Comparison of ENCODE assay signal across 8 mouse cellular contexts in genomic region chr2:120245421-120246016, GRCm38 (mm10). TPM values are rescaled to one million over a fixed set of nuclear protein-coding genes. Genes with fewer than 3 reads are reported as not detected.
A peak's percentile ranks its signal among the peaks of the same experiment; 100 is the strongest.
DNase-seq lines count a peak whose midpoint lies in the region; ATAC-seq lines count a peak whose summit lies in the region.

No protein-coding gene starts in this region.

- peak overlapping the region; percentile 27 for H3K4me3 ChIP-seq in lung, embryonic 15.5 days
- H3K4me3 ChIP-seq in hindbrain, embryonic 15.5 days = peak overlapping the region; percentile 42
- peak overlapping the region; percentile 51 for H3K4me3 ChIP-seq in midbrain, embryonic 16.5 days (ENCODE audit: low read depth, low read length)

- DNase-seq in adrenal gland, postnatal 36 days = peak; percentile 35
- DNase-seq in adrenal gland, postnatal 4 days (ENCODE audit: low spot score in 2 of 2) = no peak
- DNase-seq in lung, adult 18-20 months = no peak
- DNase-seq in thymus, postnatal 36 days = no peak
- DNase-seq in left cerebral cortex, postnatal 10 days (ENCODE audit: extremely low spot score in 1 of 2, low spot score in 2 of 2) = no peak

- H3K4me2 ChIP-seq in lung, embryonic 15.5 days = peak overlapping the region; percentile 60
- H3K4me2 ChIP-seq in hindbrain, embryonic 15.5 days = peak overlapping the region; percentile 66
- H3K4me2 ChIP-seq in midbrain, embryonic 16.5 days (ENCODE audit: low read length) = peak overlapping the region; percentile 79

- no peaks in the 10 kb centered on the region for H3K36me3 ChIP-seq in lung, embryonic 15.5 days
- H3K36me3 ChIP-seq in hindbrain, embryonic 15.5 days = no peaks in the 10 kb centered on the region
- no peaks in the 10 kb centered on the region for H3K36me3 ChIP-seq in midbrain, embryonic 16.5 days (ENCODE audit: control insufficient read depth, insufficient read depth, low read length)

- 0 out of 2 replicates have a peak, but pooled peaks cover 2% of the 10 kb centered on the region for H3K4me1 ChIP-seq in lung, embryonic 15.5 days
- peaks cover 16% of the 10 kb centered on the region for H3K4me1 ChIP-seq in hindbrain, embryonic 15.5 days (replicated peaks)
- H3K4me1 ChIP-seq in midbrain, embryonic 16.5 days (ENCODE audit: control insufficient read depth, insufficient read depth, low read length) = peaks cover 11% of the 10 kb centered on the region; the same call in 1 of the 2 replicates

- H3K27ac ChIP-seq in lung, embryonic 15.5 days = no peak overlapping the region
- H3K27ac ChIP-seq in hindbrain, embryonic 15.5 days (replicated peaks) = peak overlapping the region; percentile 85
- H3K27ac ChIP-seq in midbrain, embryonic 16.5 days (ENCODE audit: low read length) = peak overlapping the region; percentile 91

- peak; percentile 35; the same call in 1 of the 2 replicates for ATAC-seq in lung, embryonic 15.5 days (ENCODE audit: borderline replicate concordance, extremely low read depth, low FRiP score, low TSS enrichment)
- ATAC-seq in hindbrain, embryonic 15.5 days (ENCODE audit: low FRiP score, low read depth) = peak; percentile 78
- ATAC-seq in midbrain, embryonic 16.5 days = peak; percentile 66

- intact Hi-C loops in left cerebral cortex, postnatal 10 days (cut with DNase I) = no loop called here

- H3K9me3 ChIP-seq in lung, embryonic 15.5 days = no peaks in the 10 kb centered on the region
- no peaks in the 10 kb centered on the region for H3K9me3 ChIP-seq in hindbrain, embryonic 15.5 days
- no peaks in the 10 kb centered on the region for H3K9me3 ChIP-seq in midbrain, embryonic 16.5 days (replicated peaks; ENCODE audit: control insufficient read depth, low read length, poor library complexity, severe bottlenecking)

- no peak overlapping the region for H3K9ac ChIP-seq in lung, embryonic 15.5 days
- H3K9ac ChIP-seq in hindbrain, embryonic 15.5 days = peak overlapping the region; percentile 51
- H3K9ac ChIP-seq in midbrain, embryonic 16.5 days (ENCODE audit: low read depth, low read length) = peak overlapping the region; percentile 74

- WGBS in lung, embryonic 15.5 days = 17% methylated on average over 9 of the region's 9 CpGs
- WGBS in hindbrain, embryonic 15.5 days = 21% methylated on average over 9 of the region's 9 CpGs
- 8% methylated on average over 9 of the region's 9 CpGs for WGBS in midbrain, embryonic 16.5 days

- peaks cover 13% of the 10 kb centered on the region; the same call in 1 of the 2 replicates for H3K27me3 ChIP-seq in lung, embryonic 15.5 days
- no peaks in the 10 kb centered on the region for H3K27me3 ChIP-seq in hindbrain, embryonic 15.5 days
- no peaks in the 10 kb centered on the region for H3K27me3 ChIP-seq in midbrain, embryonic 16.5 days (ENCODE audit: control insufficient read depth, insufficient read depth, low read depth, low read length)

RNA-seq across cellular contexts. Expression of gene Pla2g4e, which starts 0.4 kb away (rescaled TPM):
- under 1 TPM; 0.13 to 0.20 TPM for total RNA-seq in adrenal gland, postnatal 36 days (2021)
- 1 to 10 TPM; 2.2 to 2.9 TPM for total RNA-seq in adrenal gland, postnatal 4 days (2021)
- polyA plus RNA-seq in lung, embryonic 15.5 days (2015; fragmentation: Nextera tagmentation; extraction: Ambion mirVana) = 0.37 TPM in 1 of 2 replicates, not detected in the other
- 4.7 and 4.8 TPM in 2 replicates for polyA plus RNA-seq in hindbrain, embryonic 15.5 days (2015; fragmentation: Nextera tagmentation; extraction: Ambion mirVana)
- polyA plus RNA-seq in midbrain, embryonic 16.5 days (2015; fragmentation: Nextera tagmentation; extraction: Ambion mirVana) = 5.7 and 6.7 TPM in 2 replicates
- 10 to 100 TPM; 39.9 to 42.6 TPM for total RNA-seq in left cerebral cortex, postnatal 10 days (2021)

RNA-seq across cellular contexts. Expression of gene Pla2g4d, which starts 43.5 kb away (rescaled TPM):
- total RNA-seq in adrenal gland, postnatal 36 days (2021) = under 1 TPM in 1 of 2 experiments, not detected in 1; 0.07 TPM
- under 1 TPM in 1 of 2 experiments, not detected in 1; 0.28 TPM for total RNA-seq in adrenal gland, postnatal 4 days (2021)
- polyA plus RNA-seq in lung, embryonic 15.5 days (2015; fragmentation: Nextera tagmentation; extraction: Ambion mirVana) = not detected in 2 replicates
- not detected in 2 replicates for polyA plus RNA-seq in hindbrain, embryonic 15.5 days (2015; fragmentation: Nextera tagmentation; extraction: Ambion mirVana)
- polyA plus RNA-seq in midbrain, embryonic 16.5 days (2015; fragmentation: Nextera tagmentation; extraction: Ambion mirVana) = 0.08 TPM in 1 of 2 replicates, not detected in the other
- total RNA-seq in left cerebral cortex, postnatal 10 days (2021) = under 1 TPM; 0.39 to 0.49 TPM

Comparison
In these comparisons a context has a peak if more than half of its experiments do, and no peak if none do; other contexts are left out.
1. DNase-seq: peak in adrenal gland, postnatal 36 days (2 of 2); none in adrenal gland, postnatal 4 days (0 of 2), lung, adult 18-20 months (0 of 2), thymus, postnatal 36 days (0 of 2) and left cerebral cortex, postnatal 10 days (0 of 2).
2. RNA of gene Pla2g4e, which starts 0.4 kb away (total RNA-seq): 39.9 to 42.6 TPM in left cerebral cortex, postnatal 10 days; 2.2 to 2.9 TPM in adrenal gland, postnatal 4 days and 0.13 to 0.20 TPM in adrenal gland, postnatal 36 days; every median in the first group is over 10 times any median in the second.
3. Peak in every context shown above with its lines, with median percentiles within 50 percentile points of each other: ATAC-seq, H3K4me2 ChIP-seq and H3K4me3 ChIP-seq.